Mouse (Mus musculus) thymus, postnatal 0 days (tissue): ENCODE measurements around the gene Efhb. TPM values are rescaled to one million over a fixed set of nuclear protein-coding genes. Genes with fewer than 3 reads are reported as not detected.

Experiments used
- DNase-seq: peaks from one replicate; pipeline ENCODE4 v3.0.0-alpha.2; 2015; ENCODE audit warnings: low spot score
- polyA plus RNA-seq: library from polyadenylated mRNA; unstranded; fragments of >200 nt; fragmentation: Nextera tagmentation; extraction: Ambion mirVana; gene quantifications from 2 replicates; pipeline ENCODE4 v1.2.1, GENCODE M21; 2015

Gene Efhb
- polyA plus RNA-seq, 1 experiment from 2014 or later: 0.18 TPM

- DNase-seq: no peak
Measured at GRCm38 (mm10) chr17:53364111-53364510, 99.0 kb downstream of the Efhb start.

Other genes with a start within 250 kb of the Efhb start
- 60.4 and 77.3 TPM in 2 replicates for gene Rab5a, start 15.9 kb upstream of the Efhb start, polyA plus RNA-seq
- gene Pp2d1, start 76.1 kb upstream of the Efhb start, polyA plus RNA-seq: 0.26 and 0.33 TPM in 2 replicates
- 10.7 and 12.7 TPM in 2 replicates for gene Kat2b, start 103.5 kb upstream of the Efhb start, polyA plus RNA-seq
- 62.6 and 66.7 TPM in 2 replicates for gene Sgo1, start 226.0 kb upstream of the Efhb start, polyA plus RNA-seq